Mouse (Mus musculus) heart, postnatal 14 days (tissue): ENCODE data around the gene Ager. TPM values are rescaled to one million over a fixed set of nuclear protein-coding genes. Genes with fewer than 3 reads are reported as not detected.

ENCODE experiments used
- DNase-seq, 2 experiments: peaks; one replicate each; pipeline ENCODE4 v3.0.0; 2021 to 2022
- intact Hi-C: fragments of 180-260 bp; cut with DNase I; formaldehyde crosslinking; loops from one replicate; pipeline ENCODE4 v1.15.1; 2025
- total RNA-seq, 2 experiments: library from RNA; stranded (reverse); gene quantifications; 2 replicates each; pipeline ENCODE4 v1.2.3; 2021

The Ager gene
- total RNA-seq, 2 experiments from 2014 or later = 1.0 to 1.2 TPM

DNA sequence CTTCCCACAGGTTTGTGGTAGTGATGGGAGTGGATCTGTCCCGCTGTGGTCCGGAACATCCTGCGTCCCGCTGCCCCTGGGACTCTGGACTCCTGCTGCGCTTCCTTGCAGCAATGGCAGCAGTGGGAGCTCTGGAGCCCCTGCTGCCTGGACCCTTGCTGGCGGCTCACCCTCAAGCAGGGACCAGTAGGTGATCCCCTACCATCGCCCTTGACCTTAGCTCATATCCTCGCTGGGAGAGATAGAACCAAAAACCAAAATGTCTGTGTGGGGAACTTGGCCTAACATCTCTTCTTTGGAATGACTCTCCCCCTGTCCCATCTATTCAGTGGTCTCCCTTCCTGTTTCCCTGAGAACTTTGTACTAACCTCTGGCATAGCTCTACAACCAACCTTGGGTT is 13.8 kb upstream of the Ager start:
- DNase-seq = no peak

DNA sequence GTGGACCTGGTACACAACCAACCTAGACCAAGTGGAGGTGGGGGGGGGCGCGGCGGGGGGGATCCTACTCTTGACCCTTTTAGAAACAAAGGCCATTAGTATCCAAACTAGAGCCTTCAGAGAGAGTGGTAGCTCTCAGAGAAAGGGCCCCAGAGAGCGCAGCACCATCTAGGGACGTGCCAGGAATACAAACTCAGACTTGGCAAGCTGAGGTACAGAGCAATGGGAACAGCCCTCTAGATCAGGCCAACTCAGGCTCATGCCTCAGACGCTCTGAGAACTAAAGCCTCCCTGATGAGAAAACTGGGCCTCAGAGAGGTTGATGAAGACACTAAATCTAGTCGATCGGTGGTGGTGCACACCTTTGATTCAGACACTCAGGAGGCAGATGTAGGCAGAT is 12.5 kb upstream of the Ager start:
- no peak for DNase-seq
- intact Hi-C loops = loop anchor here (2.0 kb wide), 1 partner anchor 14 kb away; no protein-coding TSS in a partner anchor

More for the DNA sequence above, 13.8 kb upstream of the Ager start:
- intact Hi-C loops = loop anchor here (2.0 kb wide), 1 partner anchor 13 kb away; no protein-coding TSS in a partner anchor

DNA sequence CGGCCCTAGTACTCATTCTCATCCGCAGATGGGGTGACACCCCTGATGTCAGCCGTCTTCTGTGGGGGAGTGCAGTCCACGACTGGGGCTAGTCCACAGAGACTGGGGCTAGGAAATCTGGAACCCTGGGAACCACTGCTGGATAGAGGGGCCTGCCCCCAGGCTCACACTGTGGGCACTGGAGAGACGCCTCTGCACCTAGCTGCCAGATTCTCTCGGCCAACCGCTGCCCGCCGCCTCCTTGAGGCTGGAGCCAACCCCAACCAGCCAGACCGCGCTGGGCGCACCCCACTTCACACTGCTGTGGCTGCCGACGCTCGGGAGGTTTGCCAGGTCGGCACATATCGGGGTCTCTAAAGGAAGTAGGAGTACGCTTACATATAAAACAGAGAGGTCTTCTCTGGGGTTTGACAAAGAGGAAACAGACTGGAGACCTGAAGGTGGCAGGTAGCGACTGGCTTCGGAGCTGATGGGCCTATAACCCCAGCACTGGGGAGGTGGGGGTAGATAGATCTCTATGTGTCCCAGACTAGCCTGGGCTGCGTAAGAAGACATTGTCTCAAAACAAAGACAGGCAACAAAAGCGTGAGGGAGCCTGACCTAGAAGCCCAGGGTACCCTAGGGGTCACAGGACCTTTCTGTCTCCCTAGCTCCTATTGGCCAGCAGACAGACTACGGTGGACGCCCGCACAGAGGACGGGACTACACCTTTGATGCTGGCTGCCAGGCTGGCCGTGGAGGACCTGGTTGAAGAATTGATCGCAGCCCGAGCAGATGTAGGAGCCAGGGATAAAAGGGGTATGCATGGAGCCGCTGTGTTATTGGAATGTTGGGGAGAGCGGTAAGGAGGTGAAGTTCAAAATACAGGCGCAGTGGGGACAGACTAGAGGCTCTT is 11.5 kb upstream of the Ager start:
- DNase-seq = no peak
- intact Hi-C loops = loop anchor here (2.0 kb wide), 1 partner anchor 15 kb away; no protein-coding TSS in a partner anchor

DNA sequence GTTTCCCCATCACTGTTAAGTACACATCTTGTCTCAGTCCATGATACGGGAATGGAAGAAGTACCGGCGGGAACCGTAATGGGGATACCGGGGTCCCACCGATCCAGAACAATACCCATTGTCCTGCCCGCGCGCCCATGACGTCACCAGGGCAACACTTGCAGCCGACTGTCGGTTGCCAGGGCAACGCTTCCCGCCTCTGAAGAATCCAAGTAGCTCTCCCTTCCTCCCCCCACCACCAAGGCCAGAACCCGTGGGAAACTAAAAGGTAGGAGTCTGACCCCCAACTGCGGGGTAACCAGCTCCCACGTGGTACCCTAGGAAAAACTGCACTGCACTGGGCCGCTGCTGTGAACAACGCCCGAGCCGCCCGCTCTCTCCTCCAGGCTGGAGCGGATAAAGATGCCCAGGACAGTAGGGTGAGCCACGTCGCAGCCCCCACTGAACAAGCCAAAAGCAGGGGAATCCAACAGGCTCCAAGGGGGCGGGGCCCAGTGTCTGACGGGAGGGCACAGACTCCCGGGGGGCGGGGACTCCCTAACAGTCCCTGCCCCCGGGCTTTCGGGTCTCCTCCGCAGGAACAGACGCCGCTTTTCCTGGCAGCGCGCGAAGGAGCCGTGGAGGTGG is 10.8 kb upstream of the Ager start:
- intact Hi-C loops = no loop called here
- peak; percentile 83 to 88 for DNase-seq

DNA sequence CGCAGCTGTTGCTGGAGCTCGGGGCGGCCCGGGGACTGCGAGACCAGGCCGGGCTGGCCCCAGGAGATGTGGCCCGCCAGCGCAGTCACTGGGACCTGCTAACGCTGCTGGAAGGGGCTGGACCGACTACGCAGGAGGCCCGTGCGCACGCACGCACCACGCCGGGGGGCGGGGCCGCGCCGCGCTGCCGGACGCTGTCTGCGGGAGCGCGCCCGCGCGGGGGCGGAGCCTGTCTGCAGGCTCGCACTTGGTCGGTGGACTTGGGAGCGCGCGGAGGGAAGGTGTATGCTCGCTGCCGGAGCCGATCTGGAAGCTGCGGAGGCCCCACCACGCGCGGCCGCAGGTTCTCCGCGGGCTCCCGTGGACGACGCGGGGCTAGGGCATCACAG is 10.2 kb upstream of the Ager start:
- intact Hi-C loops = no loop called here
- peak; percentile 98 to 99 for DNase-seq

DNA sequence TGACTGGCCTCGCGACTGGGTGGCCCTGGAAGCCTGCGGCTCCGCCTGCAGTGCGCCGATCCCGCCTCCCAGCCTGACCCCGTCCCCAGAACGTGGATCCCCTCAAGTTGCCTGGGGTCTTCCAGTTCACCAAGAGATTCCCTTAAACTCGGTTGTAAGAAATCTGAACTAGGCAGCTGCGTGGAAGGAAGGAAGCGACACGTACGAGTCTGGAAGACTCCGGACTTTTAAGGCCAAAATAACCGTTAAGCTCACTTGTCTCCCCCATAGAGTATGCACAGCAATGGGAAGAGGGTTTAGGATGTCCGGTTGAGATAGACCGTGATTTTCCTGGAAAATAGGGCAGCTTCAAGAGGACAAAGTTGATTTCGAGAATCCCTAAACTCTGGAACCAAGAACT is 9.8 kb upstream of the Ager start:
- no peak for DNase-seq
- intact Hi-C loops = no loop called here

DNA sequence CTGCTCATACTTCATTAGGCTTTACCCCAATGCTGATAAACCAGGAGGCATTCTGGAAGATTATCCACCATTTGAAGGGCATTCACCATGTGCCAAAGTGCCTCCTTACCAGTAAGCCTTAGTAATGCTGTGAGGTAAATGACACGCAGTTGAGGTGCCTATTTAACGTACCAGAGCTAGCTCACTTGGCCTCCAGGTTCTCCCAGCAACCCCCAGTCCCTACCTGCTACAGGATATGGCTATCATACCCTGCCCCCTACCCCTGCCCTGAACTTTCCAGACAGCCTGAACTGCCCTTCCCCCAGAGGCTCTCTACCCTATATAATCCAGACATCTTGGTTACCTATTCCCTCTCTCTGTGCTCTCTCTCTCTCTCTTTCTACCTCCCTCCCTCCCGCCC is 8.9 kb upstream of the Ager start:
- DNase-seq = no peak
- intact Hi-C loops = no loop called here

DNA sequence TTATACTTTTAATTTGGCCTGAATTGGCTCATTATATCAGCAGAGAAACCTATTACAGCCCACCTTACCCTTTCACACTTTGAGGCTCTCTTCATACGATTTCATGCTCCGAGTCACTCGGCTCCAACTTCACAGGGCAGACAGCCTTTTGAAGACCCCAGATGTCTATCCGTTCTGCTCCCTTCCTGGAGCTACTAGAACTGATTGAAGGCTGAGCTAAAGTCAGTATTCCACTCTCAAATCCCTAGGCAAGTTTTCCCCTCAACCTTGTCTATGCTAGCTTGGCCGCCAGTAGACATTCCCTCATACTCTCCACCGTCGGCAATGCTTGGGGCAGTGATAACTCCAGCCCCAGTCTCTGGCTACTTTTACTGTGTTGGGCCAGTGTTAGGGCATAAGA is 8.5 kb upstream of the Ager start:
- DNase-seq = no peak
- intact Hi-C loops = no loop called here

DNA sequence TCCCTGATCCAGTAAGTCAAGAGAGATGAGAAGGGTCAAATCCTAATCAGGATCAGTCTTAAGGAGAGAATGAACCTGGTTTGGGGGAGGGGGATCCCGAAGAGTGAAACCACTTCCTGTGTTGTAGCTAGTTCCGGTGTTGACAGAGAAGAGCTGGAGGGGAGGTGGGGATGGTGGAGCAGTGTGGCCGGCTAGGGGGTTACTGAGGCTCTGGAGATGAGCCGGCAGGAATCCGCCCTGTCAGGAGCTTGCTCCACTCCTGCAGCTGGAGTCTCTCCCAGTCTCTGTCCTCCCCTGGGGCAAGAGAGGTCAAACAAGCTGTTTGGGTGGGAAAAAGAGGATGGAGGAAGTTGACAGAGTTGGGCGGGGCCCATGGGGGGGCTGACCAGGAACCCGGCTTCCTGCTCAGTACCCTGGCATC is 8.0 kb upstream of the Ager start, which contains the start of gene Gpsm3:
Gpsm3 (plus strand) TSS at position 126 of the 421 bp plus-strand sequence.
- intact Hi-C loops = no loop called here
- DNase-seq = peak; percentile 72 to 73

DNA sequence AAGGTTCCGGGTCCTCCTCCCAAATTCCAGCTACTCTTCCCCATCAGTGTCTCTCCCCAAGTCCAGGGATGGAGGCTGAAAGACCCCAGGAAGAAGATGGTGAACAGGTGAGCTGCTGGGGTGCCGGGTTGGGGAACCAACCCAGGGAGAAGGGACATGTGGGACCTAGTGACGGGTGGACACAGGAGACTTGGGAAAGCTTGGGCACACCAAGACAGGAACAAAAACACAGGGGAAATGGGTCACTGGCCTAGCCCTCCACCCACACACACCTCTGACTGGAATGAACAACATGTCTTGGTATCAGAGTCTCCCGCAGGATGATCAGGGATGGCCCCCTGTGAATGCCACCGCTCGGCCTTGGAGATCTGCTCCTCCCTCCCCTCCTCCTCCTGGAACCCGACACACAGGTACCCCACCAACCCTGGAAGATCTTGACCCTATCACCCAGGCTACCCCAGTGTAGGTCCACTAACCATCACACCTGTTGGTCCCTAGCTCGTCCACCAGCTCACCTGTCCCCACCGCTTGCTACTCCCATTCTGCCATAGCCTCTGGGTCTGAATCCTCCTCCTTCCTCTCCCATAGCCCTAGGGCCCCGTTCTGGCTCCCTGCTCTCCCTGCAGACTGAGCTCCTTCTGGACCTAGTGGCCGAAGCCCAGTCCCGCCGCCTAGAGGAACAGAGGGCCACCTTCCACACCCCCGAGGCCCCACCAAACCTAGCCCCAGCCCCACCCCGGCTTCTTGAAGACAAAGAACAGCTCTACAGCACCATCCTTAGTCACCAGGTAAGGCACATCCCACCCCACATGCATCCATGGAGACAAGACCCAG is 7.3 kb upstream of the Ager start:
- intact Hi-C loops = no loop called here
- peak in 1 of 2 experiments; percentile 28 for DNase-seq

DNA sequence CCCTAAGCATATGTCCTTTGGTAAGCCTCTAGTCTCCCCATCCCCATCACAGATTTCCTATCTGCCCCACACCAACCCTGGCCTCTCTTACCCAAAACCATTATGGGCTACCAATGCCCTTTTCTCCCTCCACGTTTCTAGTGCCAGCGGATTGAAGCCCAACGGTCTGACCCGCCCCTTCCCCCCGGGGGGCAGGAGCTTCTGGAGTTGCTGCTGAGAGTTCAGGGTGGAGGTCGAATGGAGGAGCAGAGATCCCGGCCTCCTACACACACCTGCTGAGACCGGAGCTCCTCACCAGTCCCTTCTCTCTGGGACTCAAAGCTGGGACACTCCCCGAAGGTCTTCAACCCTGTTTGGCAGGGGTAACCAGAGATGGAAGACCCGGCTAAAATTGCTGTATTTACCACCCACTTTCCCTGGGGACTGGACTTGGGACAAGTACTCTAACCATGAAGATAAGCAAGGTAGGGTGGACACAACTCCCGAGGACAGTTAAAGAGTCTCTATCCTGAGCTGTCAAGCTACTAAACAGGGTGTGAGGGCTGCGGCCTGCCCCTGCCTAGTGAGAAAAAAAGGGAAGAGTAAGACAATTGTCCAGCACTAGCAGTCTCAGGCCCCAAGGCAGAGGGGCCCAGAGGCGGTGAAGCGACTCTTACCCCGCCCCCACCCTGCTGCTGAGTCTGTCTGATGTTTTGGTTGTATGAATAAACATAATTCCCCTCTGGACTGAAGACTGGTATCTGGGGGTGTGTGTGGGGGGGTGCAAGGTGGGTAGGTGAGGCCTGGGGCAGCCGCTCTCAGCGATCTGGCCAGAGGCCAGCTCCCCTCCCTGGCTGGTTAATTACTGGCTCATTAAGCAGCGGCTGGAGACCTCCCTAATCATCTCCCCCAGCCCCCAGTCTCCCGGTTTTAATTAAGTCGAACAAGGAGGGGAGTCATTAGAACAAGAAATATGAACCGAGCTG is 6.4 kb upstream of the Ager start, which contains the start of gene Pbx2:
Pbx2 (plus strand) TSS at position 238 of the 965 bp plus-strand sequence.
- intact Hi-C loops = no loop called here
- DNase-seq = peak in 1 of 2 experiments; percentile 29

DNA sequence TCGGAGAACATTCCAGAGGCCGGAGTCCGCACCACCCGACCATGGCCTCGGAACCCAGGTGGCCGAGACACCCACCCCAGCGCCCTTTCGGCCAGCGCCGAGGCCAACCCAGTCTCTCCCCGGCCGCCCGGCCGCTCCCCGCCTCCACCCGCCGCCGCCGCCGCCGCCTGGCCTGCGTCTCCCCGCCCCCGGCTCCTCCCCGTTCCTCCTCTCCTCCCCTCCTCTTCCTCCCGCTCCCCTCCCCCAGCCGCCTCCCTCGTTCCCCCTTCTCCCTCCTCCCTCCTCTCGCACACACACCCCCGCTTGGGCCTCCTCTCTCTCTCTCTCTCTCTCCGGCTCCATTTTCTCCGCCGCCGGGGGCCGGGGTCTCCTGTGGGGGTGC is 5.7 kb upstream of the Ager start:
- intact Hi-C loops = no loop called here
- peak; percentile 92 to 93 for DNase-seq

DNA sequence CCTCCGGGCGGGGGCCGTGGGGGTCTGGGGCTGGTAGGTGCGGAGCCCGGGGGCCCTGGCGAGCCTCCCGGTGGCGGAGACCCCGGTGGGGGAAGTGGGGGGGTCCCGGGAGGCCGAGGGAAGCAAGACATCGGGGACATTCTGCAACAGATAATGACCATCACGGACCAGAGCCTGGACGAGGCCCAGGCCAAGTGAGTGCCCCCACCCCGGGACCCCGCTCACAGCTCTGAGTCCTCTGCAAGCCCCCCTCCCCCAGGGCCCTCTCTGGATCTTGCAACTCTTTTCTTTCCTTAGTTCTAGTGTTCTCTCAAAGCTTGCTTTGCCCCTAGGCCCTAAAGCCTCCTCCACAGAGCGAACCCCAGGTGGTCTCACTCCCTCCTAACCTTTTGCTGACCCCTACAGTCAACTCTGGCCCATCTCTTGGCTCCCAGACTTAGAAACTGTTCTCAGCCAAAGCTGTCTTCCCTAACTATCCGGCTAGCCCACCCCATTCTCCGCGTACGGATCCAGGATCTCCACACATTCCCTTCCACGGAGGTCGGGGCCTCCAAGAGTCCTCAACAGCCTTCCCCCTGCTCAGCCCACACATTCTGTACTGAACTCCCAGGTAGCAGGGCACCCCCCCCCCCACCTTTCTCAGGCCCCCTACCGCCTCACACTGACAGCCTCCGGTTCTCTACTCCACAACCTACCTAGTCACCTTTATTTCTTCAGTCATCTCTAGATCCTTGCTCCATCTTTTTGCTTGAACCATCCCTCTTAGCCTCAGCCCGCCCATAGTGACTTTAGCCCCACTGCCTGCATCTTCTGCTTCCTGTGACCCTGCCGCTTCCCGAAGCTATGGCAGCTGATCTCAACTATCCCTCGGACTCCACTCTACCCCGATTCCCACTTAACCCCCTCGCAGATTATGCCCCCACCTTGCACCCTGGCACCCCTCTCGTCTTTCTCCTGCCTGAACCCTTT is 4.8 kb upstream of the Ager start:
- DNase-seq = no peak
- intact Hi-C loops = loop anchor here (1.0 kb wide), 1 partner anchor 10 kb away; the partner anchor contains the start of gene Rnf5

DNA sequence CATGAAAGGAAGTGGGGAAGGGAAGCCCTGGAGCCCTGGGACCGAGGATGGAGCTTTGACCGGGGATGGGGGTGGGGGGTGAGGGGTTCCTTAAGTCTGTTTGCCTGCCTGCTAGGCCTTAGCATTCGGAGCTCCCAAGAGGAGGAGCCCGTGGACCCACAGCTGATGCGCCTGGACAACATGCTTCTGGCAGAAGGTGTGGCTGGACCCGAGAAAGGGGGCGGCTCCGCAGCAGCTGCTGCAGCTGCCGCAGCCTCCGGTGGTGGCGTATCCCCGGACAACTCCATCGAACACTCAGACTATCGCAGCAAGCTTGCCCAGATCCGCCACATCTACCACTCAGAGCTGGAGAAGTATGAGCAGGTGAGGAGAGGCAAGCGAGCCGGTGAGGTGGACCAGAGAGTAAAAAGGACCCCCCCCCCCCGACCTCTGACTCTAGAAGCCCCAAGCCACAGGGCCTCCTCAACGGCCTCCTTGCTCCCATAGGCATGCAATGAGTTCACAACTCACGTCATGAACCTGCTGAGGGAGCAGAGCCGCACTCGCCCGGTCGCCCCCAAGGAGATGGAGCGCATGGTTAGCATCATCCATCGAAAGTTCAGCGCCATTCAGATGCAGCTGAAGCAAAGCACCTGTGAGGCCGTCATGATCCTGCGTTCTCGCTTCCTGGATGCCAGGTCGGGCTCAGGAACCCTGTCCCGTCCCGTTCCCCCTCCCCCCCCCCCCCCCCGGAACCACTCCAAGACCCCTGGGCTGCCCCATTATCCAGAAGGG is 3.7 kb upstream of the Ager start:
- intact Hi-C loops = loop anchor here (1.0 kb wide), 1 partner anchor 9 kb away; the partner anchor contains the start of gene Rnf5
- DNase-seq = peak in 1 of 2 experiments; percentile 32

DNA sequence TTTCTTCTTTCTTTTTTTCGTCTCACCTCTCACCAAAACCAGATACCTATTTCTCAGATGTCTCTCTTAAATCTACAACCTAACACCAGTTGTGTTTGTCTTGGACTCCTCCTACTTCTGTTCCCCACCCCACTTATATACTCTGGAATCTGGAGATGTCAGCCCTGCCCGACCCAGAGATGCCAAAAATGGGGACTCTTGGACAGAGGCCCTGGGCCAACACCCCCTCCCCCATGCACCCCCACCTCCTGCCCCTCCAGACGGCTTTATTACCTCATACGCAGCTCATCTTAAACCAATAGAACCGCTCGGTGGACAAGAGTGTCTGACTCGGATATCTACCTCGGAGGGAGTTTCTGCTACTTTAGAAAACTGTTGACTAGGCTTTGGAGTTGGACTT is 1.6 kb upstream of the Ager start:
- intact Hi-C loops = no loop called here

DNA sequence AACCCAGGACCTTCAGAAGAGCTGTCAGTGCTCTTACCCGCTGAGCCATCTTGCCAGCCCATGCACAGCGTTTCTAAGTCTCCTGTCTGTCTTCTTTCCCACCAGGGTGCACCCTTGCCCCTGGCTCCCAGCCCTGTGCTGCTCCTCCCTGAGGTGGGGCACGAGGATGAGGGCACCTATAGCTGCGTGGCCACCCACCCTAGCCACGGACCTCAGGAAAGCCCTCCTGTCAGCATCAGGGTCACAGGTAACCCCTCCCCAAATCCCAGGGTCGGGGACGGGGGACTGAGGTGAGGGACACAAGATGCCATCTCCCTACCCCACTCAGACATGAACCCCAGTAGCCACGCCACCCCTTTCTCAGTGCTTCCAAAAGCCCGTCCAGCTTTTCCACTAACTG is 2.2 kb downstream of the Ager start:
- intact Hi-C loops = loop anchor here (10.0 kb wide), 1 partner anchor 475 kb away; the partner anchor contains the start of gene Brd2
- DNase-seq = no peak

More for the DNA sequence above, 1.6 kb upstream of the Ager start:
- no peak for DNase-seq

DNA sequence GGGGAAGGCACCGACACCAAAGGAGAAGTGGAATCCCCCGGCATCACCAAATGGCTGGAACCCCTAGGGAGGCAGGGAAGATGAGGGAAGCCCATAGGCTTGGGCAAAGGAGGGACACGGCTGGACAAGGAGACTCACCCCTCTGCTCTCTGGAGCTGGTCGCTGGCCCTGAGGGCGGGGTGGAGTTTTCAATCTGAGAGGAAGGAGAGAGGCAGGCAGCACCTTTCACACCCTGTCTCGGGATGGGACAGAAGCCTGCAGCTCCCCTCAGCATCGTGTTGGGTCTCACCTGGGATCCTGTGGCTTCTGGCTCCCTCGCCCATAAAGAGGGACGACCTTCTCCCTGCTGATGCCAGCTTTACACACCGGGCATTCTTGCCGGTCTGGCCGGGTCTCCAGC is 4.1 kb downstream of the Ager start:
- intact Hi-C loops = loop anchor here (10.0 kb wide), 1 partner anchor 477 kb away; the partner anchor contains the start of gene Brd2
- DNase-seq = no peak
